Mouse (Mus musculus): ENCODE measurements around the gene Cpne7.

DNA sequence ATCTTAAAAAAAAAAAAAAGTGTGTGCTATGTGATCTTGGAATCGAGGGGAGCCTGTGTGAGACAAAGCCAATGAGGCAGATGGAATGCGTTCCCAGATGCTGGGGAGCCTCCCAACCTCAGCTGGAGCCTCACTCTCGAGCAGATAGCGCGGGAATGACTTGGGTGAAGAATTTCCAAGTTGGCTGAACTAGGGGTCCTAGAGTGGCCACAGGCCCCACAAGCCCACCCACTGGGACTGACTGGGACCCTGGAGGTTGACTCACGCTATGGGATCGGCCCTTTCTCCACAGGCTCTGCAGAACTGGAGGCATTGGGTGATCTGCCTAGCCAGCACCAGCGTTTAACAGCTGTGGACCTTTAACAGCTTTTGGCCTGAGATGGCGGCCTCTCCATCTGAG is 19.1 kb downstream of the Cpne7 start:
- TF ChIP-seq CTCF (IDR thresholded peaks at IDR 0.05; ENCODE audit: low read depth, low read length) (no peak), POLR2A (IDR thresholded peaks at IDR 0.05; ENCODE audit: borderline replicate concordance, low read depth, low read length) (no peak)
